Mouse (Mus musculus) E14TG2a.4 (cell line): Measurements from ENCODE around the gene Kmt5a.
A peak's percentile ranks its signal among the peaks of the same experiment; 100 is the strongest.

Experiments
- H3K27me3 ChIP-seq: 2 replicates; pipeline ENCODE4 v1.6.1; 2014; ENCODE audit warnings: low read length, control low read depth; ENCODE audit not compliant: insufficient read depth
- H3K36me3 ChIP-seq: 2 replicates; pipeline ENCODE4 v1.6.1; 2014; ENCODE audit warnings: low read length, control low read depth; ENCODE audit not compliant: insufficient read depth
- H3K4me1 ChIP-seq: replicated peaks from 2 replicates; pipeline ENCODE4 v1.6.1; 2014; ENCODE audit warnings: low read depth, low read length, control low read depth
- H3K4me3 ChIP-seq: replicated peaks from 2 replicates; pipeline ENCODE4 v1.5.1; 2014; ENCODE audit warnings: mild to moderate bottlenecking, low read length
- H3K9me3 ChIP-seq: 2 replicates; pipeline ENCODE4 v1.6.1; 2014; ENCODE audit warnings: low read length, control low read depth
- CTCF ChIP-seq: conservative IDR thresholded peaks from 2 replicates; pipeline ENCODE4 v1.5.1; 2014; ENCODE audit warnings: low read length
- NANOG ChIP-seq: IDR thresholded peaks from 2 replicates; pipeline ENCODE4 v1.6.1; 2014; ENCODE audit warnings: borderline replicate concordance, low read length, mixed read lengths
- POU5F1 ChIP-seq: IDR thresholded peaks from 2 replicates; pipeline ENCODE4 v1.6.1; 2014; ENCODE audit warnings: low read length, borderline replicate concordance

Gene Kmt5a

DNA sequence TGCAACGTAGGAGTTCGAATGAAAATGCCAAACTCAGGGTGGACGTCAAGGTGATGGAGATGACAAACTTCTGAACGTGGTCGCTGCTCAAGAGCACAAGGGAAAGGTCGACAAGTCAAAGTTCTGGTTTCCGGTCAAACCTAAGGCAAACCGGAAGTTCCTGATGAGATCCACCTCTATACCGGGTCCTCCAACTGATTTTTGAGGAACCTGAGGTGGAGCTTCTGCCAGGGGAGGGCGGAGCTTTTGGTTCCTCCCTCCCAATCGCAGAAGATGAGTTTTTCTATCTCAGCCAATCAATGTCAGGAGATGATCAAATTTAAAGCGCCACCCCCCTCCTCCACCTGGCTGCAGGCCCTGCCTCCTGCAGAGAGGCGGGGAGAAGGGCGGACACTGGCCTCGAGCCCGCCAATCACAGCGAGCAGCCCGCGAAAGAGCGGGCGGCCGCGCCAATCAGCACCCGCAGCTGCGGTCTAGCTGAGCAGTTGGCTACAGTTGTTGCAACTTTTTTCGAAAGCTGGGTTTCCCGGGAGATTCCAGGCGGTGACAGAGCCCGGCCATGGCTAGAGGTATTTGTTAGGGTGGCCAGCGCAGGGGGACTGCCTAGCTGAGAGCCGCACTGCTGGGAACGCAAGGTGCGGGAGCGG is at the start of gene Kmt5a:
TSS of gene Kmt5a (plus strand) at position 484 of the 647 bp plus-strand sequence.
- Histone ChIP-seq H3K4me3 (peak within 1 kb of the TSS; percentile 98), H3K27me3 (no peaks in the 10 kb centered on the region), H3K9me3 (no peaks in the 10 kb centered on the region), H3K36me3 (peaks cover 16% of the 10 kb centered on the region), H3K4me1 (peaks cover 44% of the 10 kb centered on the region)
- TF ChIP-seq NANOG = no peak
- no peak for TF ChIP-seq POU5F1
- no peak for TF ChIP-seq CTCF

DNA sequence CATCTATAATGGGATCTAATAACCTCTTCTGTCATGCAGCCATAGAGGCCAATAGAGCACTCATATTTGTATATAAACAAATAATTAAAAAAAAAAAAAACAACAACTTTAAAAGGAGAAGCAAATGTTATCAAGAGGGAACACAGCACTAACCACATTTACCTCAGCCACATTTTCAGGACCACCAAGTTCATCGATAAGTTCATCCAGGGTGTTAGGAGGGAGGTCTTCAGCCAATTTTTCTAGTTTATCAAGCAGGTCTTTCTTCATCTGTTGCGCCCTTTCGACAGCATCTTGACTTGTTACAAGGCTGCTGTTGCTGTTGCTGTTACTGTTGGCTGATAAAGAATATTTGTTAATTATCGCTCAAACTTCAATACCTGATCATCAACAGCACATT is 47.3 kb upstream of the Kmt5a start:
- H3K36me3 ChIP-seq = peaks cover 99% of the 10 kb centered on the region
- TF ChIP-seq CTCF (no peak), NANOG (no peak), POU5F1 (no peak)
- H3K4me1 ChIP-seq = no peaks in the 10 kb centered on the region
- no peak overlapping the region for H3K4me3 ChIP-seq
- H3K27me3 ChIP-seq = no peaks in the 10 kb centered on the region
- no peaks in the 10 kb centered on the region for H3K9me3 ChIP-seq

DNA sequence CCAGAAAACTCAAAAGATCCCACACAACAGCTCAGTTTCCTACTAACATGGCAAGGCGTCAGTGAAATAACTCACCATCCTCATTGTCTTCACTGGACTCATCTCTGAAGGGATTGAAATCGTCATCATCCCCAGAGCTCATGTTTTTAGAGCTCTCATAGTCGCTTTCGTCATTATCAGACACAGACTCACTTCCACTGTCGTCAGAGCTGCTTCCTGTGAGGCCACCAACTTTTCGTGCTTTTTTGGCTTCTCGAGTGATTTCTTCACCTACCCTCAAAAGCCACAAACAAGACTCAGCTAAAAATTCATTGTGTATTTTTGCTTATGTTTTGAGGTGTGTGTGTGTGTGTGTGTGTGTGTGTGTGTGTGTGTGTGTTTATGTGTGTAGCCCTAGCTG is 46.0 kb upstream of the Kmt5a start:
- Histone ChIP-seq H3K9me3 (no peaks in the 10 kb centered on the region), H3K4me1 (no peaks in the 10 kb centered on the region), H3K4me3 (no peak overlapping the region), H3K27me3 (no peaks in the 10 kb centered on the region), H3K36me3 (peaks cover 100% of the 10 kb centered on the region)
- TF ChIP-seq CTCF (no peak), NANOG (no peak), POU5F1 (no peak)

DNA sequence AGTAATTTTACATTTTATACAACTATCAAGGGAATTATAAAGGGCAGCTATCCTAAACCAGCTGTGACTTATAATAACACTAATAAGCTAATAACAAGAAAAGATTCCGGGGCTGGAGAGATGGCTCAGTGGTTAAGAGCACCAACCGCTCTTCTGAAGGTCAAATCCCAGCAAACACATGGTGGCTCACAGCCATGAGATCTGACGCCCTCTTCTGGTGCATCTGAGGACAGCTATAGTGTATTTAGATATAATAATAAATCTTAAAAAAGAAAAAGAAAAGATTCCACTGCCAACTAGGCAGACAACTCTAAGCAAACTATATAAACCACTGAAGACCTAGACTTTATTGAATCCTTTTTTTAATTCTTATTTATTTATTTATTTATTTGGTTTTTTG is 28.9 kb upstream of the Kmt5a start:
- H3K4me3 ChIP-seq = no peak overlapping the region

DNA sequence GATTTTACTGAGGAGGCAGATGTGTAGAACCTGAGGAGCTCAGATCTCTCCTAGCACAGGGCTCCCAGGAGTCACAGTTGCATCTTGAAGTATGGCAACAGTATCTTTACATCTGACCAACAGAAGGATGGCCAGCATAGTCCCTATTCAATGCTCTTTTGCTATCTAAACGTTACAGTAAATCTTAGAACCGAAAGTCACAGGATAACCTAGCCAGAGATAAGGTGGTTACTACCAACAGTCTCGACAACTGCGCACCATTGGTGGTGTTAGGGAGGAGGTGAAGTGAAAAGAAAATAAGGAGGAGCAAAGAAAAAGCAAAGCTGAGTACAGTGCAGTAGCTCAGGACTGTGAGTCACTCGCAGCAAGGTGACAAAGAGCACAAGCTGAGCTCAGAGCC is 27.6 kb upstream of the Kmt5a start:
- Histone ChIP-seq H3K4me1 (peaks cover 22% of the 10 kb centered on the region), H3K4me3 (no peak overlapping the region), H3K36me3 (peaks cover 88% of the 10 kb centered on the region), H3K9me3 (no peaks in the 10 kb centered on the region), H3K27me3 (no peaks in the 10 kb centered on the region)
- no peak for TF ChIP-seq POU5F1
- no peak for TF ChIP-seq CTCF
- TF ChIP-seq NANOG = no peak

More for the DNA sequence above, 28.9 kb upstream of the Kmt5a start:
- TF ChIP-seq NANOG (no peak), CTCF (peak; percentile 32), POU5F1 (no peak)
- Histone ChIP-seq H3K36me3 (peaks cover 92% of the 10 kb centered on the region), H3K9me3 (no peaks in the 10 kb centered on the region), H3K27me3 (no peaks in the 10 kb centered on the region), H3K4me1 (peaks cover 15% of the 10 kb centered on the region)

DNA sequence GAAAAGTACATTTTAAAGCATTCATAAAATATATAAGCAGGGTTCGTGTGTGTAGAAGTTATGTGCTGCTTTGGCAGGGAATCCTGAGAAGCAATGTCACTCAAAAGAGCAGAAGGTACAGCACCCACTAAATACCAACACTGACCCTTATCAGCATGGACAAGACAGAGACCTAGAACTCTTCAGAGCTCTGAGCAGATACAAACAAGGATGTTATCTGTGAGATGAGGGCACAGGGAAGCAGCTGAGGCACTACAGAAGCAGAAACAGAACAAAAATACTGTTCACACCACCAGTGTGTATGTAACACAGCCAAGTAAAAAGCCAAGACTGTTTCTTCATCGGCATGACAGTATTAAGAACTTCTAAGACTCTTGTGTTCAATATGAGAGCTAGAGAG is 20.8 kb upstream of the Kmt5a start:
- TF ChIP-seq NANOG = no peak
- no peak for TF ChIP-seq POU5F1
- TF ChIP-seq CTCF = no peak
- peaks cover 63% of the 10 kb centered on the region for H3K4me1 ChIP-seq
- no peaks in the 10 kb centered on the region for H3K9me3 ChIP-seq
- no peaks in the 10 kb centered on the region for H3K27me3 ChIP-seq
- H3K4me3 ChIP-seq = no peak overlapping the region
- peaks cover 65% of the 10 kb centered on the region for H3K36me3 ChIP-seq

DNA sequence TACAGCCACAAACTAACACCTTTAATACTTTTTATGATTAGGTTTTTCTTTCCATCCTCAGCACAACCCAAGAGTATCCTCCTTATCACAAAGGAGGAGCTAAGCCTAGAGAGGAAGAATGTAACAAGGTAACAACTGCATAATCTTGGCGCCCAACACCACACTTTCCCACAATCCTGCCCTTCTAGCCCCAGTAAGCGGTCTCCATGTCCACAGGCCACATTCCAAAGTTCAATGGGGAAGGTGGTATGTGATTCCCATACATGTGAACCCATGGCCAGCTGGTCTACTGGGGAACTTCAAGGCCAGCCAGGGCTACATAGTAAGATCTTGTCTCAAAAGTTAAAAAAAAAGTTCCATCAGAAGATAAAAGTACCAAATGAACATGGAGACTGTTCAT is 17.9 kb upstream of the Kmt5a start:
- no peaks in the 10 kb centered on the region for H3K9me3 ChIP-seq
- H3K4me1 ChIP-seq = peaks cover 62% of the 10 kb centered on the region
- no peak overlapping the region for H3K4me3 ChIP-seq
- TF ChIP-seq NANOG (no peak), CTCF (no peak), POU5F1 (no peak)
- peaks cover 40% of the 10 kb centered on the region for H3K36me3 ChIP-seq
- no peaks in the 10 kb centered on the region for H3K27me3 ChIP-seq

DNA sequence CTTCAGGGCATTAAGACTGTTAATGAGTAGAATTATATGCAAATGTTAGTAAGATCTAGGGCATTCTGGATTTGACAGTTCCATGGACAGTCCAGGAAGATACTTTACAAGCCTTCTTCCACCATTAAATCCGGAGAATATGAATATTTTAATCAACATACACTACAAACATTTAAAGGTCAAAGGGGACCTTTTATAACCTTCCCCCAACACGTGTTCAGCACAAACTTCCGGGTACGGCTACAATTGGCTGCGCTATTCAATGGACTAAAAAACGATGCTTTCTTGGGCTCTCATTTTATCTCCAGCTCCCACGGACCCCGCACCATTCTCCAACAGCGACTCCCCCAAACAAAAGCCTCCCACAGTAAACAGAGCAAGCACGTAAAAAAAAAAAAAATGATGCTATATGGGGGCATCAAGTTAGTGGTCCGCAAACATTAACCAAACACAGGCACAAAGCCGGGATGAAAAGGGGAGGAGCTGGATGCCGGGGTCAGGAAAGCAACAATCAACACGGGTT is 15.5 kb upstream of the Kmt5a start:
- H3K9me3 ChIP-seq = no peaks in the 10 kb centered on the region
- H3K4me3 ChIP-seq = peak overlapping the region; percentile 100
- TF ChIP-seq NANOG (no peak), POU5F1 (no peak), CTCF (no peak)
- H3K27me3 ChIP-seq = no peaks in the 10 kb centered on the region
- peaks cover 66% of the 10 kb centered on the region for H3K4me1 ChIP-seq
- H3K36me3 ChIP-seq = peaks cover 28% of the 10 kb centered on the region

DNA sequence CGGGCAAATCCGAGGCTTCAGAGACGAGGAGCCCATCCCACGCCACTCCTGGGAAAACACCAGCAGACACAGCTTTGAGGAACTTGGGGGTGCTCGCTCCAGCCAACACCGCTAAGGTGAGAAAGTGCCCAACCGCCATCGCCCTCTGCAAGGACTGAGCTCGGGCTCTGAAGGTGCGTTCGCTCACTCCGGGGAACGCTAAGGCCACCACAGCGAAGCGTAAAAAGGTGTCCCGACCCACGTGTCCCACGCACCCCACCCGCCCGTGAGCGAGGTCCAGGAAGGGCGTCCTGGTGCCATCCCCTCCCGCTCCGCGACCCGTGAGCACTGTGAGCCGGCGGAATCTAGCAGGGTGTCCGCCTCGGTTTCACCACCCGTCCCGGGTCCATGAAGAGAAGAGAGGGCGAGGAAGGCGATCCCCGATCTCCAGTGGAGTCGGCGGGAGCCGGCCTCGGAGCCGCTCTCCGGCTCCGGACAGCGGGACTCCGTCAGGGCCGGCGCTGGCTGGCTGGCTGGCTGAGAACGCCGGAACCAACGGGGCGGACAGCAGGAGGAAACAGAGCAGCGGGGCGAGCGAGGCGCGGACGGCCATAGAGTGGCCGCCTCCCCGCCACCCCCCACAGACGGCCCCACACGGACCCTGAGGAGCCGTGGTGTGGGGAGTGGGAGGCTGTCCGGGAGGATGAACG is 14.9 kb upstream of the Kmt5a start:
- no peaks in the 10 kb centered on the region for H3K9me3 ChIP-seq
- H3K27me3 ChIP-seq = no peaks in the 10 kb centered on the region
- H3K4me1 ChIP-seq = peaks cover 60% of the 10 kb centered on the region
- peak overlapping the region; percentile 100 for H3K4me3 ChIP-seq
- TF ChIP-seq NANOG = no peak
- no peak for TF ChIP-seq CTCF
- TF ChIP-seq POU5F1 = no peak
- H3K36me3 ChIP-seq = peaks cover 22% of the 10 kb centered on the region
